Mouse (Mus musculus) gastrocnemius, adult 18-20 months (tissue): ENCODE results near the gene Aen. TPM values are rescaled to one million over a fixed set of nuclear protein-coding genes. Genes with fewer than 3 reads are reported as not detected.

Source experiments
- DNase-seq: peaks from one replicate; pipeline ENCODE4 v3.0.0; 2021; ENCODE audit warnings: low spot score
- microRNA-seq: library from miRNA; unstranded; fragments of <30 nt; microRNA quantifications from one replicate; pipeline ENCODE4 v1.2.0, GENCODE M21; 2021
- total RNA-seq, 2 experiments: library from RNA; stranded (reverse); gene quantifications; 2 replicates each; pipeline ENCODE4 v1.2.3; 2021

Gene Aen
- total RNA-seq, 2 experiments from 2014 or later: 51.1 to 52.9 TPM

GRCm38 (mm10) chr7:78927266-78927665 lies 31.6 kb downstream of the Aen start:
- no peak for DNase-seq

GRCm38 (mm10) chr7:78938957-78939602 lies 43.4 kb downstream of the Aen start:
- no peak for DNase-seq

GRCm38 (mm10) chr7:78940971-78941370 lies 45.3 kb downstream of the Aen start:
- no peak for DNase-seq

GRCm38 (mm10) chr7:78942544-78942943 lies 46.9 kb downstream of the Aen start:
- no peak for DNase-seq

GRCm38 (mm10) chr7:78953886-78954572 lies 58.4 kb downstream of the Aen start:
- no peak for DNase-seq

GRCm38 (mm10) chr7:78954619-78955018 lies 59.0 kb downstream of the Aen start:
- DNase-seq: no peak

- DNase-seq: no peak
These were observed 59.4 kb downstream of the Aen start for GRCm38 (mm10) chr7:78955086-78955485.

GRCm38 (mm10) chr7:78958499-78959073 lies 62.9 kb downstream of the Aen start:
- DNase-seq: no peak

Small RNA genes lying within 50 kb of the gene (microRNA-seq; reads per million reads assigned to microRNA genes)
- not detected for gene Mir7-2

Other genes starting within 250 kb of the Aen start
- 1 to 10 TPM in 1 of 2 experiments, under 1 TPM in 1; 1.00 to 1.2 TPM for gene Ntrk3, start 157.8 kb upstream of the Aen start, total RNA-seq
- gene Mrps11, start 112.7 kb upstream of the Aen start, total RNA-seq: 10 to 100 TPM; 29.8 to 30.5 TPM
- gene Mrpl46, start 112.3 kb upstream of the Aen start, total RNA-seq: 10 to 100 TPM; 28.2 to 31.5 TPM
- gene Det1, start 48.6 kb upstream of the Aen start, total RNA-seq: 10 to 100 TPM; 21.9 to 22.3 TPM
- 1 to 10 TPM; 1.3 to 1.9 TPM for gene Isg20, start 17.6 kb downstream of the Aen start, total RNA-seq
- gene Acan, start 157.6 kb downstream of the Aen start, total RNA-seq: under 1 TPM in 1 of 2 experiments, not detected in 1; 0.05 TPM
- gene Hapln3, start 235.2 kb downstream of the Aen start, total RNA-seq: under 1 TPM; 0.45 to 0.48 TPM